Mouse (Mus musculus) heart, embryonic 10.5 days (tissue): ENCODE results near the gene Enox1. TPM values are rescaled to one million over a fixed set of nuclear protein-coding genes. Genes with fewer than 3 reads are reported as not detected.

ENCODE experiments used
- DNase-seq: peaks from one replicate; pipeline ENCODE4 v3.0.0-alpha.2; 2017; ENCODE audit warnings: low spot score
- H3K27ac ChIP-seq: fragments of 300-500 bp; sonication (generic); 2 replicates; pipeline ENCODE4 v1.5.1; 2016; ENCODE audit warnings: mild to moderate bottlenecking
- H3K27me3 ChIP-seq: fragments of 300-500 bp; sonication (generic); 2 replicates; pipeline ENCODE4 v1.6.1; 2016; ENCODE audit warnings: mild to moderate bottlenecking; ENCODE audit not compliant: poor library complexity, insufficient read depth, severe bottlenecking
- H3K36me3 ChIP-seq: fragments of 300-500 bp; sonication (generic); 2 replicates; pipeline ENCODE4 v1.6.1; 2016; ENCODE audit warnings: mild to moderate bottlenecking, moderate library complexity
- H3K4me1 ChIP-seq: fragments of 300-500 bp; sonication (generic); 2 replicates; pipeline ENCODE4 v1.6.1; 2016; ENCODE audit warnings: mild to moderate bottlenecking
- H3K4me3 ChIP-seq: fragments of 300-500 bp; sonication (generic); 2 replicates; pipeline ENCODE4 v1.5.1; 2016; ENCODE audit warnings: mild to moderate bottlenecking, moderate library complexity
- H3K9me3 ChIP-seq: fragments of 300-500 bp; sonication (generic); 2 replicates; pipeline ENCODE4 v1.6.1; 2016; ENCODE audit warnings: mild to moderate bottlenecking, moderate library complexity
- WGBS: fragments of 180-500 bp; shearing (Covaris S2); methylation state at CpG from one replicate; pipeline ENCODE4 v1.1.7; 2016; 5-methylcytosine and 5-hydroxymethylcytosine counted together
- polyA plus RNA-seq: library from polyadenylated mRNA; unstranded; fragments of >200 nt; fragmentation: Nextera tagmentation; extraction: Ambion mirVana; gene quantifications from 2 replicates; pipeline ENCODE4 v1.2.1, GENCODE M21; 2016

Enox1 gene
- polyA plus RNA-seq, 1 experiment from 2014 or later = 5.8 TPM

GRCm38 (mm10) chr14:77370521-77370920, 214.0 kb downstream of the Enox1 start:
- Histone ChIP-seq H3K27ac (no peak overlapping the region), H3K27me3 (no peaks in the 10 kb centered on the region), H3K9me3 (no peaks in the 10 kb centered on the region), H3K36me3 (no peaks in the 10 kb centered on the region), H3K4me1 (peaks cover 25% of the 10 kb centered on the region), H3K4me3 (no peak overlapping the region)
- WGBS = 82% methylated on average over 3 of the region's 3 CpGs
- DNase-seq = no peak

GRCm38 (mm10) chr14:77371977-77372376, 215.4 kb downstream of the Enox1 start:
- no peaks in the 10 kb centered on the region for H3K27me3 ChIP-seq
- no peak overlapping the region for H3K27ac ChIP-seq
- peaks cover 34% of the 10 kb centered on the region for H3K4me1 ChIP-seq
- WGBS = 62% methylated on average over 5 of the region's 5 CpGs
- no peaks in the 10 kb centered on the region for H3K9me3 ChIP-seq
- no peak for DNase-seq
- no peaks in the 10 kb centered on the region for H3K36me3 ChIP-seq
- H3K4me3 ChIP-seq = no peak overlapping the region

- Histone ChIP-seq H3K36me3 (no peaks in the 10 kb centered on the region), H3K9me3 (no peaks in the 10 kb centered on the region), H3K27ac (no peak overlapping the region), H3K4me1 (peaks cover 34% of the 10 kb centered on the region), H3K4me3 (no peak overlapping the region), H3K27me3 (no peaks in the 10 kb centered on the region)
- 69% methylated on average over 3 of the region's 3 CpGs for WGBS
- DNase-seq = no peak
These were observed 216.6 kb downstream of the Enox1 start for GRCm38 (mm10) chr14:77373119-77373518.

DNA sequence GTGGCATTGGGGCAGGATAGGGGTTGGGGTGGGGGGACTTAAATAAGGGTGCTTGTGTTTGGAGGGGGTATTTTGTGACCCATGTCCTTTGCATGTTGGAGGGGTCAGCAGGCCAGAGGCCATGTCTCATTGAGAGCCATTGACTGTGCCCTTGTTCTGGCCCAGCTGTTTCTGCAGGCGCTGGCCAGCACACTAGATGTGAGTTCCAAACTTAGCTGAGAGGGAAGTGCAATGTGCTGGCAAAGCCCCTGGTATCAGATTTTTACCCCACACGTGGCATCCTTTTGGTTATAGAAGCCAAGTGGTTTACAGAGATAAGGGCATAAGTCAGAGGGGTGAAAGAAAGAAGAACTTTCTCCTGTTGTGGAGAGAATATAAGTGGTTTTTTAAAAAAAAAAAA, 218.5 kb downstream of the Enox1 start:
- no peaks in the 10 kb centered on the region for H3K27me3 ChIP-seq
- peak overlapping the region; percentile 47; the same call in 1 of the 2 replicates for H3K27ac ChIP-seq
- DNase-seq = no peak
- 14% methylated on average over 2 of the region's 2 CpGs for WGBS
- H3K9me3 ChIP-seq = no peaks in the 10 kb centered on the region
- no peak overlapping the region for H3K4me3 ChIP-seq
- peaks cover 25% of the 10 kb centered on the region for H3K4me1 ChIP-seq
- no peaks in the 10 kb centered on the region for H3K36me3 ChIP-seq

DNA sequence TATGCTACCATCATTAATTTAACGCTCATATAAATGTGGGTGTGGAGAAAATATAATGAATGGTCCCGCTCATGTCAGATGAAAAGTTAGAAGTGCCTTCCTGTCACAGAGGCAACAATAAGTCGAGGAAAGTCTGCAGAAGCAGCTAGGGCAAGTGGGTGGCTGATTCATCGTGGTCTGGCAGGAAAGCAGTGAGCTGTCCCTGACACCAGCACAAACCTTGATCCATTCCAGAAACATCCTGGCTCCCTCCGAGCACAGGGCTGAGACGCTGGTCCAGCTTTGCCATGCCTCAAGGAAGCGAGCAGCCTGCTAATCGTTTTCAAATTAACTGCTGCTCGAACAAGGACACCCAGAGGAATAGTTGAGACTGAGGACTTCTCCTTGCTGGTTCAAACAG, 219.1 kb downstream of the Enox1 start:
- Histone ChIP-seq H3K4me1 (peaks cover 19% of the 10 kb centered on the region), H3K9me3 (no peaks in the 10 kb centered on the region), H3K27ac (no peak overlapping the region), H3K4me3 (no peak overlapping the region), H3K27me3 (no peaks in the 10 kb centered on the region), H3K36me3 (no peaks in the 10 kb centered on the region)
- no peak for DNase-seq
- WGBS = 37% methylated on average over 9 of the region's 9 CpGs

- no peaks in the 10 kb centered on the region for H3K27me3 ChIP-seq
- no peak overlapping the region for H3K4me3 ChIP-seq
- no peak overlapping the region for H3K27ac ChIP-seq
- no peaks in the 10 kb centered on the region for H3K36me3 ChIP-seq
- WGBS = 59% methylated on average over 7 of the region's 7 CpGs
- H3K9me3 ChIP-seq = no peaks in the 10 kb centered on the region
- no peak for DNase-seq
- peaks cover 23% of the 10 kb centered on the region for H3K4me1 ChIP-seq
These were observed 220.2 kb downstream of the Enox1 start for GRCm38 (mm10) chr14:77376731-77377130.

GRCm38 (mm10) chr14:77377439-77377838, 220.9 kb downstream of the Enox1 start:
- no peak for DNase-seq
- 85% methylated on average over 3 of the region's 3 CpGs for WGBS
- Histone ChIP-seq H3K36me3 (no peaks in the 10 kb centered on the region), H3K4me1 (peaks cover 28% of the 10 kb centered on the region), H3K27ac (no peak overlapping the region), H3K4me3 (no peak overlapping the region), H3K27me3 (no peaks in the 10 kb centered on the region), H3K9me3 (no peaks in the 10 kb centered on the region)

DNA sequence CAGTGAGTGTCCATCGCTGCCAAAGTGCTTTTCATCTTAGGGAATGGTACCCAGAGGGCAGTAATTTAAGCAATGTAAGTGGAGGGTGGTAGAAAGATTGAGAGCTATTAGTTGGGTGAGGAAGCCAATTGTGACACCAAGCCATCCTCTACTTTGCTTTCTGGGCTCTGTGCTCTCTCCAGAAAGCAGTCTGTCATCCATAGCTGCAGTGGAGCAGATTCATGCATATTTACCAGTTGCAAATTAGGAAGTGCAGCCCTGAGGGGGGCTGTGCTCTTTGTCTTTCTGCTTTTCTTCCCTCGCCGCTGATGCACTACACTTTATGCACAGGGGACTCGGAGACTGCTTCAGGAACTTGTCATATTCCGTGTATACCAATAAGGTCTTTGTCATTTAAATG, 221.3 kb downstream of the Enox1 start:
- WGBS = 64% methylated on average over 5 of the region's 5 CpGs
- Histone ChIP-seq H3K27ac (no peak overlapping the region), H3K27me3 (no peaks in the 10 kb centered on the region), H3K4me3 (no peak overlapping the region), H3K36me3 (no peaks in the 10 kb centered on the region), H3K9me3 (no peaks in the 10 kb centered on the region), H3K4me1 (peaks cover 28% of the 10 kb centered on the region)
- no peak for DNase-seq

DNA sequence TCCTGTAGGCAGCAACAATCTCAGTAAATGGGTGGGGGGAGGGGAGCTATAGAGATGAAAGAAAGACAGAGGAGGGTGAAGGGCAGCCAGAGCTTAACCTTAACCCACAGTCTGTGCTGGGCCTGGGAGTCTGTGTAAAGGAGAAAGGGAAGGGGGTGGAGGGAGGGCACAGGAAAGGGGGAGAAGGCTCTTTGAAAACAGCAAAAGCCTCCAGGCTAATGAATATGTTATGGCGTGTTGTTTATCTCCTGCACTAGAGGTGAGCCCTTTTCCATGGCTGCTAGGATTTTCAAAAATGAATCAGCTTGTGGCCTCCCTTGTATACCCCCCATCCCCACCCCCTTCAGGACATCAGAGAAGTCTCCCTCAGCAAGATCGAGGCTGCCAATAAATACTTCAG, 225.0 kb downstream of the Enox1 start:
- no peaks in the 10 kb centered on the region for H3K36me3 ChIP-seq
- WGBS = 43% methylated on average over 2 of the region's 2 CpGs
- no peak for DNase-seq
- no peaks in the 10 kb centered on the region for H3K27me3 ChIP-seq
- H3K4me1 ChIP-seq = peaks cover 11% of the 10 kb centered on the region
- no peaks in the 10 kb centered on the region for H3K9me3 ChIP-seq
- peak overlapping the region; percentile 56 for H3K27ac ChIP-seq
- no peak overlapping the region for H3K4me3 ChIP-seq

GRCm38 (mm10) chr14:77385621-77386020, 229.1 kb downstream of the Enox1 start:
- Histone ChIP-seq H3K27me3 (no peaks in the 10 kb centered on the region), H3K27ac (no peak overlapping the region), H3K9me3 (no peaks in the 10 kb centered on the region), H3K4me3 (no peak overlapping the region), H3K4me1 (peaks cover 11% of the 10 kb centered on the region), H3K36me3 (no peaks in the 10 kb centered on the region)
- 65% methylated on average over 9 of the region's 9 CpGs for WGBS
- no peak for DNase-seq

DNA sequence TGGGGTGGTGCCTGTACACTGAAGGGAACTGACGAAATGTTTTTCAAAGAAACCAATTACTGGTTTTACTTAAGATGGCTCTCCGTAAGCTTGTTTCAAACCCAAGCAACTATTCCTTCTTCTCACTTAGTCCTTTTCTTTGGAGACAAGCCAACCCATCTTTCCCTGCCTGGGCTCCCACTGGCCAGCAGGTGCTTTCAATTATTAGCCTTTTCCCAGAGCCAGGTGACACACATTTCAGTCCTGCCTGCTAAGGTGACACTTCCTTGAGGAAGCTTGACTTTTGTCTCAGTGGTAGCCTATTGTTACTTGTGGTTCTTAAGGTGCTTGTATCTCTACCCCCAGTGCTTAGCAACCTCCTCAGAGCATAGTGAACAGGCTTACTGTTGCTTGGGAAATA, 231.3 kb downstream of the Enox1 start:
- Histone ChIP-seq H3K27me3 (no peaks in the 10 kb centered on the region), H3K36me3 (no peaks in the 10 kb centered on the region), H3K27ac (no peak overlapping the region), H3K4me3 (no peak overlapping the region), H3K9me3 (no peaks in the 10 kb centered on the region), H3K4me1 (no peaks in the 10 kb centered on the region)
- 87% methylated on average over 2 of the region's 2 CpGs for WGBS
- no peak for DNase-seq

GRCm38 (mm10) chr14:77389276-77389675, 232.7 kb downstream of the Enox1 start:
- Histone ChIP-seq H3K9me3 (no peaks in the 10 kb centered on the region), H3K27me3 (no peaks in the 10 kb centered on the region), H3K4me1 (no peaks in the 10 kb centered on the region), H3K36me3 (no peaks in the 10 kb centered on the region), H3K27ac (no peak overlapping the region), H3K4me3 (no peak overlapping the region)
- no peak for DNase-seq
- WGBS = 78% methylated on average over 5 of the region's 5 CpGs

GRCm38 (mm10) chr14:77392476-77392875, 235.9 kb downstream of the Enox1 start:
- no peak overlapping the region for H3K4me3 ChIP-seq
- H3K4me1 ChIP-seq = no peaks in the 10 kb centered on the region
- WGBS = 77% methylated on average over 1 of the region's 1 CpGs
- H3K9me3 ChIP-seq = no peaks in the 10 kb centered on the region
- no peak overlapping the region for H3K27ac ChIP-seq
- no peak for DNase-seq
- H3K27me3 ChIP-seq = no peaks in the 10 kb centered on the region
- H3K36me3 ChIP-seq = no peaks in the 10 kb centered on the region

- no peak overlapping the region for H3K4me3 ChIP-seq
- WGBS = 83% methylated on average over 5 of the region's 5 CpGs
- H3K36me3 ChIP-seq = no peaks in the 10 kb centered on the region
- no peaks in the 10 kb centered on the region for H3K9me3 ChIP-seq
- H3K27ac ChIP-seq = no peak overlapping the region
- H3K4me1 ChIP-seq = no peaks in the 10 kb centered on the region
- no peaks in the 10 kb centered on the region for H3K27me3 ChIP-seq
- no peak for DNase-seq
These were observed 249.9 kb downstream of the Enox1 start for GRCm38 (mm10) chr14:77406241-77407114.
